Mouse (Mus musculus): ENCODE measurements around the gene Sdc1. TPM values are rescaled to one million over a fixed set of nuclear protein-coding genes. Genes with fewer than 3 reads are reported as not detected.

Gene Sdc1
- 15.1 to 23.6 TPM (median 17.1 TPM) in 4 replicates for total RNA-seq (2023; ENCODE audit: inconsistent age)

GRCm38 (mm10) chr12:8770946-8771843 lies at the start of gene Sdc1:
Gene Sdc1 (plus strand): TSS chr12:8771323.

Other genes with a start within 250 kb of the Sdc1 start
- gene Slc7a15, start 172.3 kb upstream of the Sdc1 start, total RNA-seq (2023; ENCODE audit: inconsistent age) = not detected in 4 replicates
- 248 to 258 TPM (median 253 TPM) in 4 replicates for gene Pum2, start 97.2 kb upstream of the Sdc1 start, total RNA-seq (2023; ENCODE audit: inconsistent age)
- gene Laptm4a, start 150.3 kb downstream of the Sdc1 start, total RNA-seq (2023; ENCODE audit: inconsistent age) = 94.7 to 103 TPM (median 98.6 TPM) in 4 replicates
- not detected in 4 replicates for gene Matn3, start 176.6 kb downstream of the Sdc1 start, total RNA-seq (2023; ENCODE audit: inconsistent age)
- 1.5 to 2.7 TPM (median 2.4 TPM) in 4 replicates for gene Wdr35, start 202.6 kb downstream of the Sdc1 start, total RNA-seq (2023; ENCODE audit: inconsistent age)

Data from B cell, adult (primary cell).